Mouse (Mus musculus) heart, embryonic 12.5 days (tissue): ENCODE data around the gene Tro. TPM values are rescaled to one million over a fixed set of nuclear protein-coding genes. Genes with fewer than 3 reads are reported as not detected.

Source experiments
- ATAC-seq: fragments of 200-750 bp; cut with Nextera tagmentation; 2 replicates; pipeline ENCODE4 v1.8.0; 2017; ENCODE audit warnings: moderate TSS enrichment, moderate library complexity; ENCODE audit not compliant: insufficient number of reproducible peaks, low FRiP score
- H3K27ac ChIP-seq: fragments of 300-500 bp; sonication (generic); 2 replicates; pipeline ENCODE4 v1.5.1; 2016; ENCODE audit warnings: mild to moderate bottlenecking, moderate library complexity; ENCODE audit not compliant: poor library complexity, severe bottlenecking
- H3K27me3 ChIP-seq: fragments of 300-500 bp; sonication (generic); replicated peaks from 2 replicates; pipeline ENCODE4 v1.6.1; 2016; ENCODE audit warnings: mild to moderate bottlenecking, moderate library complexity
- H3K36me3 ChIP-seq: fragments of 300-500 bp; sonication (generic); 2 replicates; pipeline ENCODE4 v1.6.1; 2016; ENCODE audit warnings: mild to moderate bottlenecking, moderate library complexity
- H3K4me1 ChIP-seq: fragments of 300-500 bp; sonication (generic); replicated peaks from 2 replicates; pipeline ENCODE4 v1.6.1; 2016; ENCODE audit warnings: mild to moderate bottlenecking
- H3K4me2 ChIP-seq: fragments of 300-500 bp; sonication (generic); 2 replicates; pipeline ENCODE4 v1.6.1; 2016; ENCODE audit warnings: mild to moderate bottlenecking, moderate library complexity
- H3K4me3 ChIP-seq: fragments of 300-500 bp; sonication (generic); 2 replicates; pipeline ENCODE4 v1.5.1; 2016; ENCODE audit warnings: mild to moderate bottlenecking
- H3K9ac ChIP-seq: fragments of 300-500 bp; sonication (generic); 2 replicates; pipeline ENCODE4 v1.6.1; 2016; ENCODE audit warnings: mild to moderate bottlenecking, moderate library complexity
- H3K9me3 ChIP-seq: fragments of 300-500 bp; sonication (generic); replicated peaks from 2 replicates; pipeline ENCODE4 v1.6.1; 2016; ENCODE audit warnings: mild to moderate bottlenecking, moderate library complexity
- WGBS: fragments of 180-500 bp; shearing (Covaris S2); methylation state at CpG from one replicate; pipeline ENCODE4 v1.1.7; 2016; 5-methylcytosine and 5-hydroxymethylcytosine counted together
- polyA plus RNA-seq: library from polyadenylated mRNA; unstranded; fragments of >200 nt; fragmentation: Nextera tagmentation; extraction: Ambion mirVana; gene quantifications from 2 replicates; pipeline ENCODE4 v1.2.1, GENCODE M21; 2016

Tro gene
- polyA plus RNA-seq: 30.1 and 30.7 TPM in 2 replicates

GRCm38 (mm10) chrX:150656908-150657796 is at the start of gene Tro:
Gene Tro (minus strand): TSS chrX:150657583.
- 23% methylated on average over 37 of the region's 37 CpGs for WGBS
- no peaks in the 10 kb centered on the region for H3K27me3 ChIP-seq
- H3K9ac ChIP-seq: peak within 1 kb of the TSS; percentile 79
- H3K9me3 ChIP-seq: no peaks in the 10 kb centered on the region
- peaks cover 25% of the 10 kb centered on the region for H3K36me3 ChIP-seq
- H3K4me1 ChIP-seq: 0 out of 2 replicates have a peak, but pooled peaks cover 3% of the 10 kb centered on the region
- H3K27ac ChIP-seq: peak within 1 kb of the TSS; percentile 41; the same call in 1 of the 2 replicates
- peak within 1 kb of the TSS; percentile 71 for H3K4me2 ChIP-seq
- peak; percentile 83 for ATAC-seq
- peak within 1 kb of the TSS; percentile 56 for H3K4me3 ChIP-seq

- Histone ChIP-seq H3K4me1 (no peaks in the 10 kb centered on the region), H3K4me2 (no peak overlapping the region), H3K4me3 (no peak overlapping the region), H3K36me3 (no peaks in the 10 kb centered on the region), H3K9ac (no peak overlapping the region), H3K27ac (no peak overlapping the region), H3K9me3 (no peaks in the 10 kb centered on the region), H3K27me3 (no peaks in the 10 kb centered on the region)
- WGBS: 35% methylated on average over 1 of the region's 1 CpGs
- ATAC-seq: no peak
Measured at GRCm38 (mm10) chrX:150677505-150677904, 20.1 kb upstream of the Tro start.

GRCm38 (mm10) chrX:150662809-150663208 is 5.4 kb upstream of the Tro start:
- Histone ChIP-seq H3K27ac (no peak overlapping the region), H3K9me3 (no peaks in the 10 kb centered on the region), H3K4me1 (no peaks in the 10 kb centered on the region), H3K36me3 (no peaks in the 10 kb centered on the region), H3K9ac (no peak overlapping the region), H3K27me3 (no peaks in the 10 kb centered on the region), H3K4me2 (no peak overlapping the region), H3K4me3 (no peak overlapping the region)
- 27% methylated on average over 4 of the region's 4 CpGs for WGBS
- ATAC-seq: no peak

GRCm38 (mm10) chrX:150657797-150658118 is 375 bp upstream of the Tro start:
- Histone ChIP-seq H3K9ac (no peak overlapping the region), H3K9me3 (no peaks in the 10 kb centered on the region), H3K4me2 (no peak overlapping the region; the same call in 1 of the 2 replicates), H3K4me3 (no peak overlapping the region), H3K27me3 (no peaks in the 10 kb centered on the region), H3K27ac (no peak overlapping the region), H3K36me3 (peaks cover 21% of the 10 kb centered on the region), H3K4me1 (0 out of 2 replicates have a peak, but pooled peaks cover 3% of the 10 kb centered on the region)
- no peak for ATAC-seq
- WGBS: 36% methylated on average over 3 of the region's 3 CpGs

- Histone ChIP-seq H3K4me3 (peak overlapping the region; percentile 56), H3K9ac (peak overlapping the region; percentile 79), H3K4me1 (0 out of 2 replicates have a peak, but pooled peaks cover 3% of the 10 kb centered on the region), H3K4me2 (peak overlapping the region; percentile 71), H3K36me3 (peaks cover 31% of the 10 kb centered on the region), H3K27ac (peak overlapping the region; percentile 41; the same call in 1 of the 2 replicates), H3K27me3 (no peaks in the 10 kb centered on the region), H3K9me3 (no peaks in the 10 kb centered on the region)
- WGBS: 36% methylated on average over 30 of the region's 44 CpGs
- peak; percentile 29; the same call in 1 of the 2 replicates for ATAC-seq
Measured at GRCm38 (mm10) chrX:150656122-150656907, 1.1 kb downstream of the Tro start.

GRCm38 (mm10) chrX:150636421-150636820 is 21.0 kb downstream of the Tro start:
- H3K27me3 ChIP-seq: no peaks in the 10 kb centered on the region
- H3K4me2 ChIP-seq: no peak overlapping the region
- ATAC-seq: no peak
- no peaks in the 10 kb centered on the region for H3K9me3 ChIP-seq
- no peaks in the 10 kb centered on the region for H3K36me3 ChIP-seq
- 22% methylated on average over 1 of the region's 1 CpGs for WGBS
- no peak overlapping the region for H3K27ac ChIP-seq
- no peak overlapping the region for H3K4me3 ChIP-seq
- no peak overlapping the region for H3K9ac ChIP-seq
- H3K4me1 ChIP-seq: no peaks in the 10 kb centered on the region

- H3K9me3 ChIP-seq: no peaks in the 10 kb centered on the region
Measured at GRCm38 (mm10) chrX:150598882-150599281, 58.5 kb downstream of the Tro start.

More at GRCm38 (mm10) chrX:150598882-150599281, 58.5 kb downstream of the Tro start:
- ATAC-seq: no peak
- Histone ChIP-seq H3K4me2 (no peak overlapping the region), H3K9ac (no peak overlapping the region), H3K4me1 (0 out of 2 replicates have a peak, but pooled peaks cover 3% of the 10 kb centered on the region), H3K27ac (no peak overlapping the region), H3K27me3 (no peaks in the 10 kb centered on the region), H3K36me3 (no peaks in the 10 kb centered on the region), H3K4me3 (no peak overlapping the region)
- 80% methylated on average over 2 of the region's 2 CpGs for WGBS

Other genes starting within 250 kb of the Tro start
- 17.5 and 20.3 TPM in 2 replicates for gene Tmem29, start 198.4 kb downstream of the Tro start, polyA plus RNA-seq
- gene Alas2, start 110.2 kb downstream of the Tro start, polyA plus RNA-seq: 156 and 159 TPM in 2 replicates
- 6.9 and 7.2 TPM in 2 replicates for gene Pfkfb1, start 69.4 kb downstream of the Tro start, polyA plus RNA-seq
- 14.5 TPM in 2 replicates for gene Apex2, start 67.7 kb downstream of the Tro start, polyA plus RNA-seq
- gene Maged2, start 156.8 kb upstream of the Tro start, polyA plus RNA-seq: 597 and 622 TPM in 2 replicates